Mouse (Mus musculus) ES-CJ7 (cell line): ENCODE measurements around the gene Ltbp1.

Experiments used
- DNase-seq: peaks from one replicate; pipeline ENCODE4 v3.0.0; 2011; ENCODE audit warnings: low read depth, low spot score

Gene Ltbp1

DNA sequence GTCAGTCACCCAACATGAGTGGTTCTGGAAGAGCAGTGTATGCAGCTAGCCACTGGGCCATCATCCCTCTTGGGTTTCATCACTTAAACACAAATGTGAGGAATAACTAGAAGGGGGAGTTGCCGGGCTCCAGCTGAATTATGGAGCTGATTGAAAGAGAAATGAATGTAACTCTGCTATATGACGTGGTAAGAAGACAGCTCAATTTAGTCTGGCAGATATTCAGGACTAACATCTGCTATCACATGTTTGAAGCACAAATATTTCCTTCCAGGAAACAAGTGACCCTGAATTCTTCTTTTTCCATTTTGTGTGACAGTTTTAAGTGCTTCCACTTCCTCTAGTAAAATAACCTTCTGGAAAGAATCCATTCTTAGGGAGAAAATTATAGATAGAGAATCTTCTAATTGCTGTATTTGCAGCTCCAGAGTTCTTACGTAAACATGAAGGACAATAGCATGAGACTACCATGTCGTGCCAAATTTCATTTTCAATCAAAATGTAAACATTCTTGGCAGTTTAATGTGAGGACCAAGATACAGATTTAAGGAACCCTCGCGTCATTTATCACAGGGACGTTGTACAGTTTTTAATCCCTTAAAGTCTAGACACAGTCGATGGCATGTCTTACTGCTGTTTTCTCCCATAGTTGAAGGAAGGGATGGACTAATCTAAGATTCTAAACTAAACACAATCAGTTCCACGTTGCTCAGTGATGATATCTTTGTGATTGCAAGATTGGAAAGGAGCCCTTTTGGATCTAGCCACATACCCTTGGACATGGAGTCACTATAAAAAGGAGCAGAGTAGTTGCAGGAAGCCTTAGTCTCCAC, 279.7 kb downstream of the Ltbp1 start:
- DNase-seq, result no peak

DNA sequence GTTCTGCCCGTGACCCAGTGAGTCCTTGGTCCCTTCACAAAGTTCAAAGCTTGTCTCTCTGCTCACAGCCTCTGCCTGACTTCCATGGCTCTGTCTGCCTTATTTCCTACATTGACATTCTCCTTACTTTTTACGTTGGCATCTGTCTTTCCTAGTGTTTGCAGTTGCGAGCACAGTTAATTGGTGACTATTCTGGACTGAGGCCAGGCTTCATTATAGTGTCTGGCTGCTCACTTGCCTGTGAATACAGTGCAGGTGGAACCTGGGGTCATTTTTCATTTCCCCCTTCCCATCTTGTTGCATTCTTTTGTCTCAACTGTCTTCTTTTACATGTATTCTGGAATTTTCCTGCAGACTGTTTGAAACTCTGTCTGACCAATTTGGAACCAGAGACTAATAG, 287.6 kb downstream of the Ltbp1 start:
- DNase-seq, result no peak

DNA sequence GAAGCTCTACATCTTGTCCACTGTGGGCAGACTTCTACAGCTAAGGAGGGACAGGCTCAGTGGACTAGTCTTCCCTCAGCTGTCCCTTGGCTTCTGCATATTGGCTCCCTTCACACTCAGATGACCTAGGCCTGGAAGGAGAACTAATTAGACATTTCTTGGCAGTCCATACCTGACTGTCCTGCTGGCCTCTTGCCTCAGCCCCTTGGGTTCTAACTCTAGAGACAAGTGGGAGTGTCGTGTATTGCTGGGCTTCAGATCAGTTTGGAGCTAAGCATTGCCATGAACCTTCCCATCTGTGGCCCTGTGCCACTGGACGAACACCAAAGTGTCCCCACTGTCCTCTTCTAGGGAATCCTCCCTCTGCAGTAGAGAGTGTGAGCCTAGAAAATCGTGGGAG, 288.4 kb downstream of the Ltbp1 start:
- DNase-seq, result no peak

DNA sequence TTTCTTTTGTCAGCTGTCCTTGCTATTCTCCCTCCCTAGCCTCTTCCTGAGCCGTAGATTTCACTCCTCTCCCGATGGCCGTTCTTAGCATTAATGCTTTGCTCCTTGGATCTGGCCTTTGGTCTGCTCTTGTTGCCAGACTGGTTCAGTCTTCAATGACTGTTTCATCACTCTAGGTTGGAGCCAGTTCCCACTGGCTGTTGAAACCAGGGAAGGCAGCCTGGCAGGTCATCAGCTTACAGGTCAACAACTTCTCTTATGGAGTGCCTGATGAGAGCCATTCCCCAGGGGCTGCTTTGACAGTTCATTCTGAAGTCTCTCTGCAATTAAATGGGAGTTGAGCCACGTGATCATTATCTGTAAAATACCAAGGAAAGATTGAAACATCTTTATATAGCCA, 295.5 kb downstream of the Ltbp1 start:
- no peak for DNase-seq

DNA sequence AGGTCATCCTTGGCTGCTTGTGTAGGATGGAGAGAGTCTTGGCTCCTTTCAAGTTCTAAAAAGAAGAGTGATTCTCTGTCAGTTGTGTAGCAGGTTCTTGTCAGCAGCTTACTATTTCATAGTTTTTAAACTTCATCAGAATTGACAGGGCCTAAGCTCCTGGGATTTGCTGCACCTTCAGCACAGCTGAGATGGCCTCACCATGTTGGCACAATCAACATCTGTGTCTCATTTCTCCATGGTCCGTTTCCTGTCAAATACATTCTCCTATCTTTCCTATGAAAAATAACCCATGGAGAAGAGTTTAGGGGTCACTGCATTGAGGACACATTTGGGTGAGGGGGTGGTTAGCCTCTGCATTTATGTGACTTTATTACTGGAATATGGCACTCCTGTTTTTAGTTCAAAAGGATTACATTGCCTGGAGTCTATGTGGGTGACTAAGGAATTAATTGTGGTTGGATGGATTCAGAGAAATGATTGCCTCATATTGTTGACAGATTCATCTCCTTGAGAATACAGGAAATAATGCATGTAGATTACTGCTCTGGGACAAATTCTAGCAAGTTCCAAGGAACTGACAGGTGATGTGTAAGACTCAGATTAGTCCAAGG, 299.5 kb downstream of the Ltbp1 start:
- no peak for DNase-seq

DNA sequence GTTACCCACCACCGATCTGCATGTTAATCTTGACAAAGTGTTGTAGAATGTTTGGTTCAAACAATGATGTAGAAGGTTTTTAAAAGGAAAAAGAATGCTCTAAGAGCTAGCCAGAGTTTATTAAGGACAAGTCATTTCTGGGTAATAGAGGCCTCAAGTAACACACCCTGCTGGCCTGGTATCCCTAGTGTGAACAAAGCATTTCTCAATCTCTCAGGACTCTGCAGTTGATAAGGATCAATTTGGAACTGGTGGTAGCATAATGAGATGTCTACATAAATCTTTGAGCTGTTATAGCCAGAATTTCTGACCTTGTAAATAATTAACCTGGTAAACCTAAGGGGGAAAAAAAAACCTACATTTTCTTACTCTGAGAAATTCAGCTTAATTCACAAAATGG, 300.3 kb downstream of the Ltbp1 start:
- DNase-seq, result no peak

DNA sequence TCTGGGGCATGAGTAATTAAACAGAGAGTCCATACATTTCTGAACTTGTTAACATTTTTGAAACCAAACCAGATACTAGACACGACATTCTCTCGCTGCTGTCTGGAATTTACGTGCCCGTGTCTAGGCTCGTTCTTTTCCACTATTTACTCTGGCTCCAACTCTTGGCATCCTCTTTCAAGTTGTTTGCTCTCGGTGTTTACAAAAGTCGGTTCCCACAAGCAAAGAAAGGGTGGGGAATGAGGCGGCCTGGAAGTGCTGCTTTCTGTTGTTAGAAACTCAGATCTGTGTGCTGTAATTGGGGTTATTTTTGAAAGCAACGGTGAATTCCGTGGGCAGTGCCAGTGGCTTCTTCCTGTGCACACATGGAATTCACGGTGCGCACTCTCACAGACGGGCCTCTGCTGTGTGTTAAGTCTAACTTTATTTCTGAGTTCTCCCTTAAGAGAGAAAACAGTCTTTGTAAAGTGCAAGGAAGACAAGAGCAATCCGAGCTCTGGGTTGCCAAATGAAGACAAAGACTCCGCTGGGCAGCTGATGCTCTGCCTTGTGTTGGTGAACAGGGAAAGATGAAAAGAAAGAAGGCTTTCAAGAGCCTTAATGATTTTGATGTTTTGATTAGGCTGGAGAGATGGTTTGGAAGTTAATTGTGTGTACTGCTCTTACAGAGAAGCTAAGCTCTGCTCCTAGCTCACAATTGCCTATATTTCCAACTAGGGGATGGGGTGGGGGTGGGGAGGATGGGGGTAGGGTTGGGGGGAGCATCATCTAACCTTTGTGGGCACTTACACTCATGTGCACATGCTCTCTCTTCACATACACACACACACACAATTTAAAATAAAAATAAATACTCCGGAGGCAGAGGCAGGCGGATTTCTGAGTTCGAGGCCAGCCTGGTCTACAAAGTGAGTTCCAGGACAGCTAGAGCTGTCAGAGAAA, 302.0 kb downstream of the Ltbp1 start:
- DNase-seq, result no peak

DNA sequence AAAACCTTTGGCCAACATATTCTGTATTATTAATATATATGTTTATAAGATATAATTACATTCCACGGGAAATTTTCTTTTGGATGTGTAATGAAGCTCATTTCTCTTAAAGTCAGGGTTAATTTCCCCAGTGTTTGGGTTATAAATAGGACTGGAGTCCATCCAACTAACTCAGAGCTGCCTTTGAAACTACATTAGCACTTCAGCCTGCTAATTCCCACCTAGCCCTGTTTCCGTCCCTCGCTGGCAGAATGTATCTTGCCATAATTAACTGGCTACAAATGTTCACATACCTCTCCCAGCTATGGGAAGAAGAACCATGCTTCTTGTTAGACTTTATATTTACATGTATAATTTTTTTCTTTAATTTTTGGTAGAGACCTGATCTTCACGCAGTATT, 311.7 kb downstream of the Ltbp1 start:
- DNase-seq, result no peak

DNA sequence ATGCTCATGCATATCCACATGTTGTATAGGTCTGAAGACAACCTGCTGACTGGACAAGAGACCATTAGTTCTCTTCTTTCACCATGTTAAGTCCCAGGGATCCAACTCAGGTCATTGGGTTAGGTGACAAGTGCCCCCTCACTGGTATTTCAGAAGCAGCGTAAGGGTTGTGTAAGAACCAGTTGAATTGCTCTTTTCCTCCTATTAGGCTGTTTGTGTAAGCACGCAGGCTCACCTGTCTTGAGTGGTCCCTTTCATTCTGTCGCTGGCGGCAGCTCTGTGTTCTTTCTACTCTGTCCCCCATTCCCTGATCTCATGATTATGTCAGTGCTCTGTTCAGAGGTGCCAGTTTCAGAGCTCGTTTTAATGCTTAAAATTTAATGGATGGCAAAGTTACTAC, 317.9 kb downstream of the Ltbp1 start:
- DNase-seq, result no peak

DNA sequence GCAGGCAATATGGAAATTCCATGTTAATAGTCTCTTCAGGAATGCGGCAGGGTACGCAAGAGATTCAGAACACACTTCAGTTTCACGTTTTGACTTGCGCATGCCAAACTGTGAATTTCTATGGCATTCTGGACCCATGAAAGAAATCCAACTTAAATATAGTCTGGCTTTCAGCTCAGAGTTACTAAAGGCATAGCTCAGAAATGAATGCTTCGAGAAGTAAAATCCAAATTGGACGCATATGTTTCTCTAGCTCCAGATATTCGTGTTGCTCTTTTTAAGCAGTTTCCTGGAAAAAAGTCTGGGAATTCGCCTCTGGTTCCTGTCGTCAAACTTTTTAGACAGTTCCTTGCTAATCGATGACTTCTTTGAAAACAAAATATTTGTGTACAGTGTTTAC, 318.4 kb downstream of the Ltbp1 start:
- DNase-seq, result no peak

DNA sequence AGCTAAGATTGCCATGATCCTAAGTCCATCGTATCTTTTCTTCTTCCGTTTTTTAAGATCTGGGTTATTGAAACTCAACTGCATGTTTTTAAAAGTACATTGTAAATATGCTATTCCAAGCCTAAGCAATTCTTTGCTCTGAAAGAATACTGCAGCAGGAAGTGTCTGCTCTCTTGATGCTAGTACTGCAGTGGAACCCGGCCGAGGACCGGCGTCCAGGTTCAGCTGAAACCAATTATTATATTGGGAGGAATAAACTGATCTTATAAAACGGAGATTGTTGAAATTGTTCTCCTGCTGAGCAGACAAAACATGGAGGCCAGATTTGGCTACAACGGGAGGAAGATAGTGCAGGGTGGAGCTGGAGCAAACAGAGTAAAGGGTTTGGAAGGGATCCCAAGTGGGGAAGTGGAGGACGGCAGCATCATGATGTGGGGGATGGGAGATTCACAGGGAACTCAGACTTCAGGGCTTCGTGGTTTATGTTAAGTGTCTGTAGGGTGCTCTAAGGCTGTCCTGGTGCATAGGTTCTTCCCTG, 322.8 kb downstream of the Ltbp1 start:
- no peak for DNase-seq

DNA sequence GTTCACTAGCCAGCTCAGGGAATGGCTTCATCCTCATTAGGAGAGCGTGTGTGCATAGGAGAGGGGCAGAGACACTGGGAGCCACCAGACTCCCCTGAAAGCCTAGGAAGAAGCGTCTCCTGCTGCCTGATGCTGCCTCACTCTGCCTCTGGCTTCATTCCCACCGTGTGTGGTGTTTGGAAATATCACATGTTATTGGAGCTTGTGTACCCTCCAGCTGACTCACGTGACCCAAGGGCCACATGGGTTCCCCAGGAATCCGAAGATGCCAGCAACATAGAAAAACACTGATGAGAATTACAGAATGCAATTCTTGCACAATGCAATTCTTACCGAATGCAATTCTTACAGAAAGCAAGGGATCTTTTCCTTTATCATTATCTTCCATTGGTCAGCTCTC, 325.0 kb downstream of the Ltbp1 start:
- no peak for DNase-seq

DNA sequence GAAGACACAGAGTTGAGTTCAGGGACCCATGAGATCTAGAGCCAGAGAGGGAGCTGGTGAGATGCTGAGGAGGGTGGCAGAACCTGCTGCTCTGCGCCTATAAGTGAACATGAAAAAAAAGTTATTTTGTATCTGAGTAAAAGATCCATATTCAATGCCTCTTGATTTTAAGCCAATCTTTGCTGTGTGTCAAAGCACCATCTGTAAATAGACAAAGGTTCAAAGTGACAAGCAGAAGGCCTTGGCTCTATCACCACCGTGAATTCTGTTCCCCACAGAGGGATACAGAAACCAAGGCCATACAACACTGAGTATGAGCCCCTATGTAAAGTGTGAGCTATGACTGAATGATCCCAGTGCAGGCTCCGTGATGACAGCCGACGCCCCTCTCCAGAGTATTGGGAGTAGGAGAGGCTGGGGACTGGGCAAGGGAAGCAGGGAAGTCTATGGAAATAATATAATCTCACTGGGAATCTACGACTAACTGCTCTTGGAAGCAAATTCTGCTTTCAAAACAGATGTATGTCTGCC, 326.1 kb downstream of the Ltbp1 start:
- DNase-seq, result no peak

DNA sequence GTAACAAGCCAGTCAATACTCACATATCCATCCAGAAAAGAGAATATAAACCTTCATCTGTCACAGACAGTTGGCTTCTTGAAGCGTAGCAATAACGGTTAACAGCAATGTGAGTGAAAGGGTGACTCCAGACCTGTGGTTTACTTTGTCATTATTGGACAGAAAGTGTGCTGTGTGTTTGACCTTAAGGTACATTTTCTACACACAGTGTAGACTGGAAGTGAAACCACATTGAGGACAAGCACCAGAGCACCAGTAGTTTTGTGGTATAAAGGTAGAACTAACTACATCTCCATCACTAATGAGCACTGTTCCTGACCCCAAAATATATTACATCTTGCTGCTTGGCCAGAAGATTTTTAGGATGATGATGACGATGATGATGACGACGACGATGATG, 326.9 kb downstream of the Ltbp1 start:
- DNase-seq, result no peak

DNA sequence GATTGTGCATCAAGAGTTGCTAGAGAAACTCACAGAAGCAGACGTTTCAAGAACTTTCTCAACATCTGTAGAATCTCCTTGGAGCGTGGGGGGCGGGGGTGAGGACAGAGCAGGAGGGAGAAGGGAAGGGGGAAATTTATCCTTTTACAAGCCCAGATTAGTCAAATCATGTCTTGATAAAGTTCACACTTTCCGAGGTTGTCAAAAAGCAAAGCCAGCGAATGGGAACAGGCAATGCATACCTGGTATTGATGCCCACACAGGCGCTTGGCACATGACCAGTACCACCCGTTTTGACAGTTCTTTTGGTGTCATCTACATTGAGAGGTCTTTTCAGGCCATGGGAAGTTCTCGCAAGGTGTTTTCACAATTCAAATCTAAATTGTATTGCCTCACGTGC, 327.6 kb downstream of the Ltbp1 start:
- no peak for DNase-seq

DNA sequence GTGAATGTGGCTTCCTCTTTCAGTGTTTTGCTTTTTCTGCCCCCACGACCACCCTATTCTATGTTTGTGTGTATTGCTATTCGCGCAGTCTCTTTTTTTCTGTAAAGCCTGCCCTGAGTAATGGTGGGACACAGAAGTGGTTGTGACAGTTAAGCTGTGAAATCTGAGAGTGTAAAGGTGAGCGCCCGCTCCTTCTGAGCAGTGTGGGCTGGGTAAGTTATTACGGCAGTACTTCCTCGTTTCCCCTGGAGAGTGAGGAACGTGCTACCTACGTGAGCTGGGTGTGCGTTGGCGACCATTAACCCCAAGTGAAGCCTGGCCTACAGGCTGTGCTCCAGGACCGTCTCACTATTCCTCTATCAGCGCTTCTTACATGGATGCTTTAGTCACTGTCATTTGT, 328.4 kb downstream of the Ltbp1 start:
- DNase-seq, result no peak

DNA sequence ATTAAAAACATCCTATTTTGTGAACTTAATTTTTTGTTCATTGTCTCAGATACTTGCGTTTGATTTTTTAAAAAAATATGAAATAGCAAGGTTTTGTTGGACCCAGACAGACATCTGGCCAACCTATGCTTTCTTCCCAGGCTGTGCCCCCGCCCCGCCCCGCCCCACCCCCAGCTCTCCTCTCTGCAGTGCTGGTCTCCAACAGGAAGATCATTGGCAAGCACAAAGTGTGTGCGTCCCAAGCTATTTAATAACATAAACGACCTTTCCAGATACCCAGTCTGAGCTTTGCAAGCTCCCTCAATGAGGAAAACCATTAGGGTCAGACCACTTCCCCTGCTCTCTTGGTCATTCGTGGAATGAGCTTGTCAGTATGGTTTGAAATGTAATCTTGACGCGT, 330.3 kb downstream of the Ltbp1 start:
- no peak for DNase-seq

DNA sequence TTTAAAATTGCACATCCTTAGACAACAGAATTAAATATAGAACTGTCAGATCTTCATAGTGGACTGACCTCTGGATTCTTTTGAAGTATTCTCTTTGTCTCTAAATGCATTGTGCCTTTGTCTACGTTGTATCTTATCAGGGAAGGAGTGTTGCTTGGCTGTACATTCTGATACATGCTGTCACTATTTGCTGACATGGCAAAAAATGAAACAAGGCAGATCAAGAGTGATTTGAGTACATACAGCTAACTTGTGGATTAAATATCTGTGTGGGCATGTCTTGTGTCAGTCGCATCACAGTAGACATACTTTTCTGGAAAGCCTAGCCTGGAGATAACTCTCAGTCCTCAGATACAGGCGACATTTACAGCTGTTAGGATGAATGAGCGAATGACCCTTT, 335.9 kb downstream of the Ltbp1 start:
- DNase-seq, result no peak

DNA sequence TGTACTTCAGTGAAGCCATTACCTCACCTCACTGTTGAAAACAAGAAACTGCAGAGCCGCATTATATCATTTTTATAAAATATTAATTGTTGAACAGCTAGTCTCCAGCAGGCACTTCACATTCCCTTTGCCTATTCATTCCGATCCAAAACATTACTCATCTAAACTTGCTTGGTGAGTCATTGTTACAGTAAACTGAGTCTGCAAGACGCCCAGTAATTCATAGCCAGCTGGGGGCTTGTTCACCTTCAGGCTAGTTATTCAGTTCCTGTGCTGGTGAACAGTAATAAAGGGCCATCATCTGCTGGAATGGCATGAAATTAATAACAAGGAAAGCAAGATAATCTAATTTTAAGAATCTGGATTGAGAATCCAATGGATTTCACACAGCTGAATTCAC, 339.7 kb downstream of the Ltbp1 start:
- DNase-seq, result no peak

DNA sequence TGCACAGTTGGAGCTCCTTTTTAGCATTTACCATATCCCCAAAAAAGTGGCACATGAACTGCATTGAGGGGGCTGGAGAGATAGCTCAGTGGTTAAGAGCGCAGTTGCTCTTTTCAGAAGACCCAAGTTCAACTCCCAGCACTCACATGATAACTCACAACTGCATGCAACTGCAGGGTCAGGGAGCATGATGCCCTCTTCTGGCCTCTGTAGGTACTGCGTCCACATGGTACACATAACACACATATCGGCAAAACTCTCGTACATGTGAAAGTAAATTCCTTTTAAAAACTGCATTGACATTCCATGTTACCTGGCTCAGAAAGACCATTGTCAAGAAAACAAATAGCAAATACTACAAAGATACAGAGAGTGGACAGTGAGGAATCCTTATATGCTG, 342.0 kb downstream of the Ltbp1 start:
- peak; percentile 28 for DNase-seq

DNA sequence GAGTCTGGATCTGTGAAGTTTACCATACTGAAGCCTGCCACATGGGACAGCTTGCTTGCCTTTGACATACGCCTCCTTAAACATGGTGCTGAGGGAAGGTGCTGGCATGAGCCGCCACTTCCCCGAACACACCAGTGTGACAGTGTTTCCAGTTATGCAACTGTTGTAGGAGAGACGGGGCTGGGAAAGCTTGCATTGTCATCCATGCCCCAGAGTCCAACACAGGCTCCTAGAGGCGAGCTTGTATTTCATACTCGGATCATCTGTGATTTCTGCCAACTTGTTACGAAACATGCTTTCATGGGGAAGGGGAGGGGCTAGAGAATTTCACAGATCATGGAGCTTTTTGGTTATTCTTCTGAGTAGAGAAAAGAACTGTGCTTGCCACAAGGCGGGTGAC, 343.7 kb downstream of the Ltbp1 start:
- no peak for DNase-seq

DNA sequence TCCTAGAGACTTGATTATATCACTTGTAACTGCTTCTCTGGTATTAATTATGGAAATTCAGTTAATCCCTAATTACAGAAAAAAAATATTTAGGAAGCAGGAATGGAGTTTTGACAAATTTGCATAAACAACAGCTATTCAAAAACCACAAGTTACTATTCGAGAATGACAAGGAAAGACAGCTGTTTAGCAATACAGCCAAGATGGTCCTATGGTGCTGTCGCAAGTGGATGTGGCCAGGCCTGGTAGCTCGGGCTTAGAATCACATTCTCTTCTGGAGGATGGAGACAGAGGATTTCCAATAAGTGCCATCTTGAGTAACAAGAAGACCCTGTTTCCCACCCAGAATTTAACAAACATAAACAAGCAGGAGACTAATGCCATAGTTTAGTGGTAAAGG, 344.2 kb downstream of the Ltbp1 start:
- no peak for DNase-seq
